ENCODE assay signal across 14 mouse cellular contexts in genomic region chr11:72470004-72470403, GRCm38 (mm10). TPM values are rescaled to one million over a fixed set of nuclear protein-coding genes. Genes with fewer than 3 reads are reported as not detected.
DNase-seq lines count a peak whose midpoint lies in the region; ATAC-seq and TF ChIP-seq lines count a peak whose summit lies in the region.
"Had no signal": no experiment of that assay in that cellular context is flagged by ENCODE, and none has a peak within 500 bp of the region (broad histone marks: within the 10 kb centered on the region; RNA-seq: fewer than 3 reads in every experiment).

No protein-coding gene starts in this region.

- TF ChIP-seq EP300 in stomach, postnatal 0 days (optimal IDR thresholded peaks at IDR 0.05): no peak

- TF ChIP-seq CTCF in kidney, postnatal 0 days (IDR thresholded peaks at IDR 0.05; ENCODE audit: low read depth): no peak
- no peak for TF ChIP-seq CTCF in stomach, postnatal 0 days (IDR thresholded peaks at IDR 0.05; ENCODE audit: low read depth)

- no peaks in the 10 kb centered on the region for H3K27me3 ChIP-seq in heart, embryonic 10.5 days (ENCODE audit: insufficient read depth, poor library complexity, severe bottlenecking)
- no peaks in the 10 kb centered on the region for H3K27me3 ChIP-seq in kidney, postnatal 0 days (ENCODE audit: insufficient read depth, low read length)
- no peaks in the 10 kb centered on the region for H3K27me3 ChIP-seq in neural tube, embryonic 13.5 days
- H3K27me3 ChIP-seq in stomach, postnatal 0 days (ENCODE audit: control insufficient read depth, insufficient read depth, low read length): no peaks in the 10 kb centered on the region
- H3K27me3 ChIP-seq: forebrain, embryonic 15.5 days had no signal

- H3K4me2 ChIP-seq in kidney, postnatal 0 days (ENCODE audit: low read length): no peak overlapping the region
- no peak overlapping the region for H3K4me2 ChIP-seq in neural tube, embryonic 13.5 days
- H3K4me2 ChIP-seq in stomach, postnatal 0 days (replicated peaks; ENCODE audit: low read depth): no peak overlapping the region
- H3K4me2 ChIP-seq: forebrain, embryonic 15.5 days; midbrain, embryonic 11.5 days had no signal

- H3K4me3 ChIP-seq in heart, embryonic 10.5 days: no peak overlapping the region
- no peak overlapping the region for H3K4me3 ChIP-seq in kidney, postnatal 0 days (replicated peaks; ENCODE audit: low read depth, low read length)
- no peak overlapping the region for H3K4me3 ChIP-seq in neural tube, embryonic 13.5 days
- H3K4me3 ChIP-seq in stomach, postnatal 0 days (ENCODE audit: low read depth, low read length): no peak overlapping the region
- H3K4me3 ChIP-seq: forebrain, embryonic 15.5 days had no signal

- no peaks in the 10 kb centered on the region for H3K9me3 ChIP-seq in heart, embryonic 10.5 days
- H3K9me3 ChIP-seq in kidney, postnatal 0 days (replicated peaks; ENCODE audit: low read length): no peaks in the 10 kb centered on the region
- no peaks in the 10 kb centered on the region for H3K9me3 ChIP-seq in neural tube, embryonic 13.5 days
- H3K9me3 ChIP-seq in stomach, postnatal 0 days (ENCODE audit: control insufficient read depth, low read length): no peaks in the 10 kb centered on the region
- H3K9me3 ChIP-seq: forebrain, embryonic 15.5 days; G1E had no signal

- intact Hi-C loops in heart, postnatal 36 days (cut with DNase I): loop anchor here (2.0 kb wide), 1 partner anchor 19 kb away; the partner anchor contains the start of gene Spns2

- peaks cover 5% of the 10 kb centered on the region; the same call in 1 of the 2 replicates for H3K36me3 ChIP-seq in heart, embryonic 10.5 days
- no peaks in the 10 kb centered on the region for H3K36me3 ChIP-seq in kidney, postnatal 0 days (ENCODE audit: insufficient read depth, low read length)
- H3K36me3 ChIP-seq in neural tube, embryonic 13.5 days: peaks cover 31% of the 10 kb centered on the region; the same call in 1 of the 2 replicates
- no peaks in the 10 kb centered on the region for H3K36me3 ChIP-seq in stomach, postnatal 0 days (ENCODE audit: control insufficient read depth, insufficient read depth, low read length)
- H3K36me3 ChIP-seq: forebrain, embryonic 15.5 days had no signal

- H3K4me1 ChIP-seq in heart, embryonic 10.5 days: peaks cover 57% of the 10 kb centered on the region
- peaks cover 37% of the 10 kb centered on the region for H3K4me1 ChIP-seq in kidney, postnatal 0 days (replicated peaks; ENCODE audit: insufficient read depth, low read length)
- H3K4me1 ChIP-seq in neural tube, embryonic 13.5 days (replicated peaks): peaks cover 40% of the 10 kb centered on the region
- H3K4me1 ChIP-seq in stomach, postnatal 0 days (replicated peaks; ENCODE audit: control insufficient read depth, insufficient read depth): 0 out of 2 replicates have a peak, but pooled peaks cover 10% of the 10 kb centered on the region

- peak overlapping the region; percentile 73; the same call in 1 of the 2 replicates for H3K27ac ChIP-seq in heart, embryonic 10.5 days
- peak overlapping the region; percentile 36; the same call in 1 of the 2 replicates for H3K27ac ChIP-seq in kidney, postnatal 0 days
- H3K27ac ChIP-seq in neural tube, embryonic 13.5 days (replicated peaks): peak overlapping the region; percentile 68
- peak overlapping the region; percentile 79 for H3K27ac ChIP-seq in stomach, postnatal 0 days (replicated peaks)
- H3K27ac ChIP-seq: forebrain, embryonic 15.5 days had no signal

- no peak overlapping the region for H3K9ac ChIP-seq in kidney, postnatal 0 days (ENCODE audit: low read depth, low read length)
- H3K9ac ChIP-seq in neural tube, embryonic 13.5 days: no peak overlapping the region
- no peak overlapping the region for H3K9ac ChIP-seq in stomach, postnatal 0 days (ENCODE audit: low read length)
- H3K9ac ChIP-seq: forebrain, embryonic 15.5 days had no signal

- no peak for ATAC-seq in kidney, postnatal 0 days (replicated peaks; ENCODE audit: low FRiP score, low read depth)
- no peak for ATAC-seq in neural tube, embryonic 13.5 days (ENCODE audit: low read depth)
- no peak for ATAC-seq in stomach, postnatal 0 days (ENCODE audit: low FRiP score, low TSS enrichment)

- DNase-seq in heart, embryonic 10.5 days (ENCODE audit: low spot score): no peak
- DNase-seq in heart, postnatal 36 days: no peak
- no peak for DNase-seq in kidney, postnatal 0 days (ENCODE audit: low spot score)
- DNase-seq in kidney, postnatal 25 days: no peak
- no peak for DNase-seq in neural tube, embryonic 10.5 days (ENCODE audit: extremely low spot score, low spot score)
- no peak for DNase-seq in stomach, postnatal 0 days (ENCODE audit: low spot score)
- no peak for DNase-seq in spleen, postnatal 14 days (ENCODE audit: low spot score in 2 of 2)
- DNase-seq: cerebellum, adult 9-11 months; thymus, postnatal 25 days had no signal

- WGBS in heart, embryonic 10.5 days: 54% methylated on average over 4 of the region's 4 CpGs
- 63% methylated on average over 4 of the region's 4 CpGs for WGBS in kidney, postnatal 0 days
- WGBS in neural tube, embryonic 13.5 days: 69% methylated on average over 4 of the region's 4 CpGs
- WGBS in stomach, postnatal 0 days: 46% methylated on average over 4 of the region's 4 CpGs

RNA-seq across cellular contexts. Expression of gene Spns2, which starts 19.7 kb away (rescaled TPM):
- 5.7 and 7.1 TPM in 2 replicates for polyA plus RNA-seq in heart, embryonic 10.5 days (2016; fragmentation: Nextera tagmentation; extraction: Ambion mirVana)
- 10 to 100 TPM in 1 of 2 experiments, 1 to 10 TPM in 1; 9.7 to 11.0 TPM for total RNA-seq in heart, postnatal 36 days (2021)
- polyA plus RNA-seq in kidney, postnatal 0 days (2015; fragmentation: Nextera tagmentation; extraction: Ambion mirVana): 6.3 and 7.4 TPM in 2 replicates
- polyA plus RNA-seq in neural tube, embryonic 13.5 days (2015; fragmentation: Nextera tagmentation; extraction: Ambion mirVana): 9.1 and 10.8 TPM in 2 replicates
- polyA plus RNA-seq in stomach, postnatal 0 days (2015; fragmentation: Nextera tagmentation; extraction: Ambion mirVana): 23.6 and 29.6 TPM in 2 replicates

RNA-seq across cellular contexts. Expression of gene Mybbp1a, which starts 28.8 kb away (rescaled TPM):
- polyA plus RNA-seq in heart, embryonic 10.5 days (2016; fragmentation: Nextera tagmentation; extraction: Ambion mirVana): 133 and 186 TPM in 2 replicates
- 10 to 100 TPM; 45.9 to 46.8 TPM for total RNA-seq in heart, postnatal 36 days (2021)
- 107 and 109 TPM in 2 replicates for polyA plus RNA-seq in kidney, postnatal 0 days (2015; fragmentation: Nextera tagmentation; extraction: Ambion mirVana)
- 69.6 and 80.7 TPM in 2 replicates for polyA plus RNA-seq in neural tube, embryonic 13.5 days (2015; fragmentation: Nextera tagmentation; extraction: Ambion mirVana)
- polyA plus RNA-seq in stomach, postnatal 0 days (2015; fragmentation: Nextera tagmentation; extraction: Ambion mirVana): 52.2 and 57.6 TPM in 2 replicates

RNA-seq across cellular contexts. Expression of gene Ggt6, which starts 34.7 kb away (rescaled TPM):
- not detected in 2 replicates for polyA plus RNA-seq in heart, embryonic 10.5 days (2016; fragmentation: Nextera tagmentation; extraction: Ambion mirVana)
- total RNA-seq in heart, postnatal 36 days (2021): not detected
- 3.3 and 3.8 TPM in 2 replicates for polyA plus RNA-seq in kidney, postnatal 0 days (2015; fragmentation: Nextera tagmentation; extraction: Ambion mirVana)
- not detected in 2 replicates for polyA plus RNA-seq in neural tube, embryonic 13.5 days (2015; fragmentation: Nextera tagmentation; extraction: Ambion mirVana)
- polyA plus RNA-seq in stomach, postnatal 0 days (2015; fragmentation: Nextera tagmentation; extraction: Ambion mirVana): 12.9 and 13.0 TPM in 2 replicates
- polyA plus RNA-seq: forebrain, embryonic 15.5 days; G1E; limb, embryonic 11.5 days; midbrain, embryonic 11.5 days had no signal

RNA-seq across cellular contexts. Expression of gene Smtnl2, which starts 58.5 kb away (rescaled TPM):
- polyA plus RNA-seq in heart, embryonic 10.5 days (2016; fragmentation: Nextera tagmentation; extraction: Ambion mirVana): 148 and 184 TPM in 2 replicates
- total RNA-seq in heart, postnatal 36 days (2021): 10 to 100 TPM; 18.2 to 19.5 TPM
- polyA plus RNA-seq in kidney, postnatal 0 days (2015; fragmentation: Nextera tagmentation; extraction: Ambion mirVana): 112 and 129 TPM in 2 replicates
- 8.9 and 10.5 TPM in 2 replicates for polyA plus RNA-seq in neural tube, embryonic 13.5 days (2015; fragmentation: Nextera tagmentation; extraction: Ambion mirVana)
- 25.8 and 26.9 TPM in 2 replicates for polyA plus RNA-seq in stomach, postnatal 0 days (2015; fragmentation: Nextera tagmentation; extraction: Ambion mirVana)
- polyA plus RNA-seq: G1E had no signal
